Mouse (Mus musculus) heart, embryonic 16.5 days (tissue): Measurements from ENCODE around the gene Hist1h1d. TPM values are rescaled to one million over a fixed set of nuclear protein-coding genes. Genes with fewer than 3 reads are reported as not detected.

Experiments used
- ATAC-seq: fragments of 200-750 bp; cut with Nextera tagmentation; replicated peaks from 2 replicates; pipeline ENCODE4 v1.8.0; 2017; ENCODE audit warnings: moderate number of reproducible peaks; ENCODE audit not compliant: insufficient read depth, low FRiP score; ENCODE audit errors: extremely low read depth
- H3K27ac ChIP-seq: fragments of 300-500 bp; sonication (generic); 2 replicates; pipeline ENCODE4 v1.5.1; 2014; ENCODE audit warnings: mild to moderate bottlenecking, low read length, control low read depth, moderate library complexity
- H3K27me3 ChIP-seq: fragments of 300-500 bp; sonication (generic); 2 replicates; pipeline ENCODE4 v1.6.1; 2014; ENCODE audit warnings: low read length, mixed read lengths; ENCODE audit not compliant: control insufficient read depth, insufficient read depth
- H3K36me3 ChIP-seq: fragments of 300-500 bp; sonication (generic); 2 replicates; pipeline ENCODE4 v1.6.1; 2014; ENCODE audit not compliant: control insufficient read depth, insufficient read depth
- H3K4me1 ChIP-seq: fragments of 300-500 bp; sonication (generic); 2 replicates; pipeline ENCODE4 v1.6.1; 2014; ENCODE audit warnings: low read length, mixed read lengths; ENCODE audit not compliant: control insufficient read depth, insufficient read depth
- H3K4me2 ChIP-seq: fragments of 300-500 bp; sonication (generic); 2 replicates; pipeline ENCODE4 v1.6.1; 2014; ENCODE audit warnings: low read depth, mild to moderate bottlenecking, control low read depth, low read length
- H3K4me3 ChIP-seq: fragments of 300-500 bp; sonication (generic); 2 replicates; pipeline ENCODE4 v1.5.1; 2014; ENCODE audit warnings: mild to moderate bottlenecking, control low read depth, low read length
- H3K9ac ChIP-seq: fragments of 300-500 bp; sonication (generic); 2 replicates; pipeline ENCODE4 v1.6.1; 2014; ENCODE audit warnings: low read length, control low read depth
- H3K9me3 ChIP-seq: fragments of 300-500 bp; sonication (generic); replicated peaks from 2 replicates; pipeline ENCODE4 v1.6.1; 2016; ENCODE audit warnings: low read length; ENCODE audit not compliant: control insufficient read depth
- WGBS: fragments of 180-500 bp; shearing (Covaris S2); extraction: QIAGEN DNeasy Blood & Tissue Kit; methylation state at CpG from one replicate; pipeline ENCODE4 v1.1.7; 2014; 5-methylcytosine and 5-hydroxymethylcytosine counted together
- microRNA-seq: library from miRNA; unstranded; fragments of <30 nt; microRNA quantifications from one replicate; pipeline ENCODE4, GENCODE M21; 2017
- polyA plus RNA-seq: library from polyadenylated mRNA; unstranded; fragments of >200 nt; fragmentation: Nextera tagmentation; extraction: Ambion mirVana; gene quantifications from 2 replicates; pipeline ENCODE4 v1.2.1, GENCODE M21; 2015

Hist1h1d gene
- polyA plus RNA-seq, 1 experiment from 2014 or later: 0.37 TPM

GRCm38 (mm10) chr13:23605052-23605451 lies 52.0 kb downstream of the Hist1h1d start:
- no peak overlapping the region for H3K27ac ChIP-seq
- no peak overlapping the region for H3K4me3 ChIP-seq
- H3K9me3 ChIP-seq: no peaks in the 10 kb centered on the region
- H3K9ac ChIP-seq: no peak overlapping the region
- no peaks in the 10 kb centered on the region for H3K4me1 ChIP-seq
- no peak overlapping the region for H3K4me2 ChIP-seq
- H3K27me3 ChIP-seq: no peaks in the 10 kb centered on the region
- 82% methylated on average over 3 of the region's 3 CpGs for WGBS
- ATAC-seq: no peak
- H3K36me3 ChIP-seq: no peaks in the 10 kb centered on the region

- Histone ChIP-seq H3K27me3 (no peaks in the 10 kb centered on the region), H3K9me3 (no peaks in the 10 kb centered on the region), H3K4me3 (no peak overlapping the region), H3K9ac (no peak overlapping the region), H3K4me1 (no peaks in the 10 kb centered on the region), H3K4me2 (no peak overlapping the region), H3K36me3 (no peaks in the 10 kb centered on the region), H3K27ac (no peak overlapping the region)
- WGBS: 59% methylated on average over 4 of the region's 4 CpGs
- ATAC-seq: no peak
Observed at GRCm38 (mm10) chr13:23609209-23609608, 56.1 kb downstream of the Hist1h1d start.

- no peak for ATAC-seq
Observed at GRCm38 (mm10) chr13:23609844-23610243, 56.8 kb downstream of the Hist1h1d start.

More at GRCm38 (mm10) chr13:23609844-23610243, 56.8 kb downstream of the Hist1h1d start:
- H3K9ac ChIP-seq: no peak overlapping the region
- H3K27me3 ChIP-seq: no peaks in the 10 kb centered on the region
- no peak overlapping the region for H3K4me2 ChIP-seq
- no peaks in the 10 kb centered on the region for H3K9me3 ChIP-seq
- no peak overlapping the region for H3K4me3 ChIP-seq
- H3K36me3 ChIP-seq: no peaks in the 10 kb centered on the region
- no peaks in the 10 kb centered on the region for H3K4me1 ChIP-seq
- H3K27ac ChIP-seq: no peak overlapping the region

Small RNA genes lying within 50 kb of the gene (microRNA-seq; reads per million reads assigned to microRNA genes)
- gene Gm44297: not detected
- not detected for gene Gm44359
- gene Gm44394: not detected
- gene n-TStga1: 1.2 reads per million

Other genes starting within 250 kb of the Hist1h1d start
- gene Zfp322a, start 184.1 kb upstream of the Hist1h1d start, polyA plus RNA-seq: 36.5 and 37.8 TPM in 2 replicates
- gene Abt1, start 129.4 kb upstream of the Hist1h1d start, polyA plus RNA-seq: 9.2 and 9.4 TPM in 2 replicates
- 0.83 and 1.0 TPM in 2 replicates for gene Btn1a1, start 87.4 kb upstream of the Hist1h1d start, polyA plus RNA-seq
- 0.29 and 0.34 TPM in 2 replicates for gene Btn2a2, start 64.4 kb upstream of the Hist1h1d start, polyA plus RNA-seq
- 7.7 and 8.6 TPM in 2 replicates for gene Hist1h4h, start 22.2 kb upstream of the Hist1h1d start, polyA plus RNA-seq
- gene Hist1h2af, start 19.4 kb upstream of the Hist1h1d start, polyA plus RNA-seq: 3.8 and 9.2 TPM in 2 replicates
- 2.0 and 2.2 TPM in 2 replicates for gene Hist1h3g, start 17.8 kb upstream of the Hist1h1d start, polyA plus RNA-seq
- 0.38 and 0.52 TPM in 2 replicates for gene Hist1h2bh, start 9.9 kb upstream of the Hist1h1d start, polyA plus RNA-seq
- gene Hist1h3f, start 9.2 kb upstream of the Hist1h1d start, polyA plus RNA-seq: 0.20 and 0.37 TPM in 2 replicates
- 0.53 TPM in 1 of 2 replicates, not detected in the other for gene Hist1h4f, start 1.6 kb upstream of the Hist1h1d start, polyA plus RNA-seq
- gene Hist1h3e, start 9.1 kb downstream of the Hist1h1d start, polyA plus RNA-seq: 1.7 and 2.1 TPM in 2 replicates
- 34.0 and 34.2 TPM in 2 replicates for gene Hist1h2ae, start 18.0 kb downstream of the Hist1h1d start, polyA plus RNA-seq
- 4.2 and 5.1 TPM in 2 replicates for gene Hist1h2bg, start 18.1 kb downstream of the Hist1h1d start, polyA plus RNA-seq
- gene Hist1h2bf, start 20.9 kb downstream of the Hist1h1d start, polyA plus RNA-seq: 0.37 and 2.4 TPM in 2 replicates
- gene Hist1h2ad, start 21.1 kb downstream of the Hist1h1d start, polyA plus RNA-seq: 1.2 and 1.8 TPM in 2 replicates
- gene Hist1h3d, start 22.5 kb downstream of the Hist1h1d start, polyA plus RNA-seq: 1.4 and 1.8 TPM in 2 replicates
- gene Hist1h4d, start 28.3 kb downstream of the Hist1h1d start, polyA plus RNA-seq: 48.7 and 49.1 TPM in 2 replicates
- 1.9 and 2.0 TPM in 2 replicates for gene Hist1h2be, start 67.9 kb downstream of the Hist1h1d start, polyA plus RNA-seq
- 10.4 and 11.5 TPM in 2 replicates for gene Hist1h1e, start 69.3 kb downstream of the Hist1h1d start, polyA plus RNA-seq
- 0.52 and 0.75 TPM in 2 replicates for gene Hist1h2ac, start 130.7 kb downstream of the Hist1h1d start, polyA plus RNA-seq
- gene Hist1h2bc, start 130.9 kb downstream of the Hist1h1d start, polyA plus RNA-seq: 49.7 and 53.7 TPM in 2 replicates
- not detected in 2 replicates for gene Hist1h1t, start 142.6 kb downstream of the Hist1h1d start, polyA plus RNA-seq
- 1.9 and 2.8 TPM in 2 replicates for gene Hist1h4c, start 145.2 kb downstream of the Hist1h1d start, polyA plus RNA-seq
- gene Hfe, start 157.6 kb downstream of the Hist1h1d start, polyA plus RNA-seq: 11.7 and 14.9 TPM in 2 replicates
- 38.0 and 38.5 TPM in 2 replicates for gene Hist1h1c, start 185.5 kb downstream of the Hist1h1d start, polyA plus RNA-seq
- gene Hist1h3c, start 192.3 kb downstream of the Hist1h1d start, polyA plus RNA-seq: 3.0 and 3.8 TPM in 2 replicates
- gene Hist1h2bb, start 193.5 kb downstream of the Hist1h1d start, polyA plus RNA-seq: 0.98 and 2.2 TPM in 2 replicates
- gene Hist1h2ab, start 197.9 kb downstream of the Hist1h1d start, polyA plus RNA-seq: 17.0 and 20.0 TPM in 2 replicates
- 3.2 and 5.0 TPM in 2 replicates for gene Hist1h3b, start 199.0 kb downstream of the Hist1h1d start, polyA plus RNA-seq
- 1.2 and 1.5 TPM in 2 replicates for gene Hist1h4b, start 203.8 kb downstream of the Hist1h1d start, polyA plus RNA-seq
- gene Hist1h4a, start 208.0 kb downstream of the Hist1h1d start, polyA plus RNA-seq: 0.32 TPM in 1 of 2 replicates, not detected in the other
- gene Hist1h3a, start 209.1 kb downstream of the Hist1h1d start, polyA plus RNA-seq: 1.5 and 3.4 TPM in 2 replicates
- 0.79 and 0.97 TPM in 2 replicates for gene Hist1h1a, start 210.4 kb downstream of the Hist1h1d start, polyA plus RNA-seq
- 0.10 TPM in 1 of 2 replicates, not detected in the other for gene Trim38, start 216.7 kb downstream of the Hist1h1d start, polyA plus RNA-seq